Mouse (Mus musculus) cerebellum, postnatal 10 days (tissue): ENCODE data around the gene Tex12.
A peak's percentile ranks its signal among the peaks of the same experiment; 100 is the strongest.

ENCODE experiments used
- DNase-seq, 2 experiments: peaks; one replicate each; pipeline ENCODE4 v3.0.0; 2021; ENCODE audit warnings: mixed read lengths in 2 of 2

Gene Tex12

DNA sequence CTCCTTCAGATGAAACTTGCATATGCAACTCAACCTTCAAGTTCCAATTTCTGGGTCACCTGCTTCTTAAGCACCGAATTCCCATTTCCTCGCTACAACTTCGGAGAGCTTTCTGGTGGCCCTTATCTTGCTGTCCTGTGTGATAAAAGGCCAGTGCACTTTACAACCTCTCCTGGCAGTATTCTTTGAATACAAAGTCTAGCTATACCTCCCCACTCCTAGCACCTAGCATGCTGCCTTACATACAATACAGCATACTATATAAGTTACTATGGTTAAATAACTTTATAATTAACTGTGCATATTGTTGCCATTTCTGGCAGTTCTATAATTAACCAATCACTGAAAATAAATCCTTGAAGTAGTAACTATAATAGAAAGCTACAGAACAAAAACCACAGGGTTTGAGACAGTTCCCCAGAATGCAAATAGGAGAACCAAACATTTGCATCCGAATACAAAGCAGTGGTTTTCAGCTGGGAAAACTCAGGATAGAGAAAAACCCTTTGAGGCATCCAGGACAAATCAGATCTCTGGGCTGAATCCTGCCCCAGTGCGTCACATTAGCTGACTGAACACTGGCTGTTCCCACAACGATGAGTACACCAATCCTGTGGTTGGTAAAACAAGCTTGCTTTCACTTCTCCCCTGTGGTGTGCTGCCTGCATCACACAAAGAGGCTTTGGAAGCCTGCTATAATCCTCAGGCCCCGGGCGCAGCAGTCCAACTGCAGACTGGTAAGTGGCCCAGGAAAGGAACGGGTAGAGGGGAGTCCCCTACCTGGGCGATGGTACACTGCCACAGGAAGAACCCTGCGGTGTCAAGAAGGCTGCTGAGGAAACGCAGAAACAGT, 6.7 kb downstream of the Tex12 start, which contains the start of gene Il18:
Gene Il18, plus strand, starts transcription at position 587 of the 853 bp plus-strand sequence.
- peak; percentile 34 to 55 for DNase-seq

- no peak for DNase-seq
Observed at GRCm38 (mm10) chr9:50553547-50553946, 7.6 kb downstream of the Tex12 start.

DNA sequence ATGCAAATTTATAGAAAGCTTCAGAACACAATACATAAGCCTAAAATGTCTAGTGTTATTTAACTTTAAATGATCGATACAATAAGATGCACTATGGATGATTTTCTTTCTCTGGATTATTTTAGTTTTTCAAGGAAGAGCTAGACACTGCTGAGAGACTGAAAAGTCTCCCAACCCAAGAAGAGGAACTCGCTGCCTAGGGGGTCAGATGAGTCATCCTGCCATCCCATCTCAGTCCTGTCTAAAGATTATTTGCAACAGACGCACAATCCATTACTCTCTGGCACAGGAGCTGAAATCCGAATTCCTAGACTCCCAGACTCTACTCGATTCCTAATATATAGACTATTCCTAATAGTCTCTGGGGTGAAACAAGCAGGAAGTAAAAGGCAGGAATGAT, 8.9 kb downstream of the Tex12 start:
- DNase-seq = no peak

DNA sequence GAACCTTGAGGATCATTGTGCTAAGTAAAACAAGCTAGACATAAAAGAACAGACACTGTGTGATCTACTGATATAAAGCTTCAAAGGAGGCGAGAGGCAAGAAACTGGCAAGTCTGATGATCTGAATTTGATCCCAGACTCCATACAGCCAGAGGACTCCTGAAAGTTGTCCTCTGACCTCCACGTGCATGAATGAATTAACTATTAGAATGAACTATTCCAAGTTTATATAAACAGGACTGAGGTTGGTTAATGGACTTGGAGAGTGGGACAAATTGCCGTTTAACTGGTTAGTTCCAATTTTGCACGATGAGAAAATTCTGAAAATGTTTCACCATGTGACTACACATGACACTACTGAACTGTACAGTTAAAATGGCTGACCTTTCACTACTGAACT, 12.2 kb downstream of the Tex12 start:
- DNase-seq = no peak

DNA sequence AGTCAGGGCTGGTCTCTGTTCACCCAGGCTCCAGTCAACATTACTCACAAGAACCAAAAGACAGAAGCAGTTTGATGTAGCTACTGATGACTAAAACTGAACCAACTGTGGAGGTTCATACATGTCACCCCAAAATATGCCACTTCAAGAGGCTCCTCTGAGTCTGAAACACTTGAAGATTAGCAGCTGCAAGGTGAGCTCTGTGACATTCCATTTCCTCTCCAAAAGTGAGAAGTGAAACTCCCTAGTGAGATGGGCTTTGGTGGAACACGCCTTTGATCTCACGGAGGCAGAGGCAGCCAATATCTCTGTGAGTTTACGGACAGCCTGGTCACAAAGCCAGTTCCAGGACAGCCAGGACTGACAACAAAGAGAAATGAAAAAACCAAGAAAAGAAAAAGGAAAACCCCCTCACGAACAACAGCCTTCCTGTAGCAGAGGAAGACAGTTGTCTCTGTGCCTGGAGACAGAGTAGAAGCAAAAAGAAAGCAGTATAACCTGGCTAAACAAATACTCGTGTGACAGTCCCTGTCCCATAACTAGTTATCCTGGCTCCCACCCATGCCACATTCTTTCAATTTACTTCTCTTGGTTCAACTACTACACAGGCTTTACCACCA, 13.2 kb downstream of the Tex12 start:
- no peak for DNase-seq

- DNase-seq = no peak
Observed at GRCm38 (mm10) chr9:50542401-50542800, 18.7 kb downstream of the Tex12 start.

GRCm38 (mm10) chr9:50540170-50540569, 21.0 kb downstream of the Tex12 start:
- no peak for DNase-seq

DNA sequence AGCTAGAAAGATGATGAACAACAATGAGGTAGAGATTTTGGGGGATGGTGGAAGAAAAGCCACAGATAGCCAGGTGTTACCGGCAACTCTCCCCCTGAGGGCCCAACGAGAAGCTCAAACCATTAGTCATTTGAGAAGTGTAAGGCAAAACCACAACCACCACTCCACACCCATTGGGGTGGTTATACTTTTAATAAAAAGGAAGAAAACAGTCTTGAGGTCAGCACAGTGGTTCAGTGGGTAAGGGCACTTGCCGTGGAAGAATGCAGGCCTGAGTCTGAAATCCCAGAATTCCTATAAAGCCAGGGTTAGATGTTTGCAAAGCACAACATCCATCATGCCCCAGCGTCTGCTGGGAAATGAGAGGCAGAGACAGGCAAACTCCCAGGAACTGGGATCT, 23.8 kb downstream of the Tex12 start:
- DNase-seq = no peak

DNA sequence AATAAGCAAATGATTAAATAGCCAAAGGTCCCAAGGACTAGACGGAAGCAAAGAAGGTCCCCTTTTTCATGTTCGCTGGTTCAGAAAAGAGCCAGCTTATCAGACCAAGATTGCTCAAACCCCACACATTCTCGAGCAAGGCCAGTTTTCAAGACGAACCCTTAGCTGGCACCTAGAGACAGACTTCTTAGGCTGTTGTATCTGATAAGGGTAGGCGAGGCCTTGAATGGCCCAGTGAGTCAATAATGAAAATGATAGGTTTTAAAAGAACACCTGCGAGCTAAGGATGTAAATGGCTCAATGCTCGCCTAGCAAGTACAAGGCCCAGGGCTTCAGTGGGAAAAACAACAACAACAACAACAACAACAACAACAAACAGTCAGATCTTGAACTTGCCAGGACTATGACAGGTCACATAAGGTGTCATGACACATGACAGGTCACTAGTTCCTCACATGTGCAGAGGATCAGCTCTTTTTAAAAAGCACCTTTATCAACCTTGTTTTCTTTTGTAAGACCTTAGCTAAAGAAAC, 24.5 kb downstream of the Tex12 start:
- no peak for DNase-seq

GRCm38 (mm10) chr9:50535930-50536329, 25.2 kb downstream of the Tex12 start:
- peak; percentile 15 to 29 for DNase-seq

DNA sequence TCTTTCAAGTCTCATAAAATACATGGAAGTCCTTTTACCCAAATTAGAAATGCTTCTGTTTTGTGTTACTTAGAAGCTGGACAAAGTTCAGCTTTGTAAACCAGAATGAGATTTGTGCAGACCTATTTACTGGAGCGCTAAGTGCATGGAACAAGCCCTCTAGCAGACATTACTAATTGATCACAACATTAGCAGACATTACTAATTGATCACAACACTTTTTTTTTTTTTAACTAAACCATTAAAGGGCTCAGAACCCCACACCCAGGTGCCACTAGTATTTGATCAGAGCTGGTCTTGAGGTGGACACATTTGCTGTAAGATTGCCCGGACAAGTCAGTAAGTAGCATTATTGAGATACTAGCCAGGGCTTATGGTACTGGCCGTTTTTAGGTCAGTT, 27.3 kb downstream of the Tex12 start:
- DNase-seq = no peak

- DNase-seq = no peak
Observed at GRCm38 (mm10) chr9:50533328-50533727, 27.8 kb downstream of the Tex12 start.

- DNase-seq = peak; percentile 62 to 69
Observed at GRCm38 (mm10) chr9:50530890-50531289, 30.2 kb downstream of the Tex12 start.

DNA sequence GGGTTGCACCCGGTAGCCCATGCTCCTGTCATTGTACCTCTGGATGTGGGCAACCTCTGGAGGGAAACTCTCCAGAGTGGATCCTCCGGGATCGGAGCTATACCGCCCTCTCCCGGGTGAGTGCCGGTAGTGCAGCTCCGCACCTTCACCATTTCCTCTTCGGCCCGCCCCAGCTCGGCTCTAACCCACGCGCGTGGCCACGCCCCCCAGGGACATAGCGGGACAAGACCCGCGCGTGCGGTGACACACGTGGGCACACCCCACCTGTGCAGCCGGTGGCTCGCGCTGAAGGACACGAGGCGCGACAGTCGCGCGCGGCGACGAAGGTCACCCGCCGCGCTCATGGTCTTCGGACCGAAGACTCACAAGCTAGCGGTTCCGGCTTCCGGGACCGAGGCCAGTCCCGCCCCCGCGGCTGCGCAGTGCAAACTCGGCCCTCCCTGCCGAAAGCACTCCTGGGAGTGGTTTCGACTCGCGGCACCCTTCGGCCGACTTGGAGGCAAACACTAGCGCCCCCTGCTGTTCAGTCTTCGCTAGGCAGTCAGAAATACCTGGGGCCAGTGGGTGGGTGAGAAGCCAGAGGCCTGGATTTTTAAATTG, 32.7 kb downstream of the Tex12 start, which contains the start of gene Pts:
Gene Pts, minus strand, starts transcription at position 432 of the 600 bp plus-strand sequence.
- DNase-seq = peak; percentile 99

- DNase-seq = peak in 1 of 2 experiments; percentile 11
Observed at GRCm38 (mm10) chr9:50527860-50528259, 33.3 kb downstream of the Tex12 start.

GRCm38 (mm10) chr9:50525585-50525984, 35.5 kb downstream of the Tex12 start:
- no peak for DNase-seq

DNA sequence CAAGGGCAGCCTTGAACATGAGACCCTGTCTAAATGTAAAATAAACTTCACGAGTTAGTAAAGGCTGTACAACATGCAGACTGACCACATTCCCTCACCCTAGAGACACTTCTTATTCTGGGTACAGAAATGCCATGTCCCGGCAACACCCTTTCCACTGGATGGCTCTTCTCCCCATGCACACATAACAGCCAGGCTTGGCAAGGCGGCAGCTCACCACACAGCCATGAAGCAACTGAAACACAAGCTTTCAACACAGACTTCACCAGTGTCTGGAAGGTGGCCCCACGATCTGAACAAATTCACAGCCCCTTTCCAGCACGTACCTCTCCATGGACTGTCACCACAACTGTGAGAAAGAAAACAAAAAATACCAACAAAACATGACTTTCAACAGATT, 36.2 kb downstream of the Tex12 start:
- DNase-seq = no peak

GRCm38 (mm10) chr9:50522574-50522973, 38.6 kb downstream of the Tex12 start:
- no peak for DNase-seq

- DNase-seq = no peak
Observed at GRCm38 (mm10) chr9:50521562-50521961, 39.6 kb downstream of the Tex12 start.

DNA sequence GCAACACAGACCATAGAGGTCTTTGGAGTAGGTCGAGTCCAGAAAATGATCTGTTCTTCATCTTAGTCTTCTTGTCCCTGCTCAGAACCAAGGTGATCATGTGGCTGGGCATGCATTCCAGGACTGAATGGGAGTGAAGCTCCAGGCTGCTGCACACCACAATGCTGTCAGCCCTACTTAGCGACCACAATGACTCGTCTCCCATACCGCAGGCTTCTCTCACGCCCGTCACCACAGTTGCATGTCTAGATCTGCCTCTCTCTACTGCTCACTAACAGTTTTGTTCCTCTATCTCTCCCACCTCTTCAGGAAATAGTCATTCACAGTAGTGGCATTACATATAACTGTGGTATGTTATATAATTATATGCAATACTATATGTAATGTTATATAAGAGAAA, 40.4 kb downstream of the Tex12 start:
- no peak for DNase-seq

GRCm38 (mm10) chr9:50518781-50519180, 42.3 kb downstream of the Tex12 start:
- DNase-seq = peak; percentile 17 to 36

DNA sequence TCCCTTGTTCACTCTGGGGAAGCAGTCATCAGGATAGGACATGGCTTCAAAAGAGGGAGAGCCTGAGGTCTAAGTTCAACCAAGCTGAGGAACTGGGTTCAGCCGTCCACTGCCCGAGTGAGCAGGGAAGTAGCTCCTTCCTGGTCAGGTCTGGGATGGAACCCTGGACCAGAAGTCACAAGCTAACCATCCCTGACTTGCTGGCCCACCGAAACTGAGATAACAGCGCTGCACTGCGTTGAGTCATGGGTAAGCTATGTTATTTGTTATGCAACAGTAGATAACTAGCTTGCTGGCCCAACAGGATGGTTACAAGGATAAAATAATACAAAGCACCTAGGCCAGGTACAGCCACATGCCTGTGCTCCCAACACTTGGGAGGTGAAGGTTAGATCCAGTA, 45.7 kb downstream of the Tex12 start:
- DNase-seq = no peak

DNA sequence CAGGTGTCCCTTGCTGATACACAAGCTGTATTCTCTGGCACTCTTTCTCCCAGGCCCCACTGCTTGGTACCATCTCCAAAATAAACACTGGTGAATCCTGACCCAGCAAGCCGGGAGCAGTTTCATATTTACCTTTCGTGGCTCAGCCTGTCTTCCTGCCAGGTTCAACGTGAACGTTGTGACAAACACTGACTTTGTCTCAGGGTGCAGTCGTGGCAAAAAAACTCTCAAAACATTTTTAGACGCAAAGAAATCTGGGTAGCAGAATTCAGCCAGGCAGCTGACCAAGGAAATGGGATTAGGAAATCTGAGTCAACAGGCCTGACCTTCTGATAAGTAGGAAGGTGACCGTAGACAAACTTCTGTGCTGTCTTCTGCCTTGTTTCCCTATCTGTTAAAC, 53.6 kb downstream of the Tex12 start:
- DNase-seq = peak; percentile 38 to 47
